Mouse (Mus musculus): Measurements from ENCODE around the gene Hemk1.

The Hemk1 gene

GRCm38 (mm10) chr9:107343146-107343943 is 5.2 kb upstream of the Hemk1 start:
- no peak for DNase-seq (ENCODE audit: low spot score in 2 of 2)

- DNase-seq (ENCODE audit: low spot score in 2 of 2), result no peak
These were observed 4.1 kb upstream of the Hemk1 start for GRCm38 (mm10) chr9:107342201-107342709.

GRCm38 (mm10) chr9:107340911-107341645 is 2.9 kb upstream of the Hemk1 start:
- DNase-seq (ENCODE audit: low spot score in 2 of 2), result no peak

- peak; percentile 87 to 88 for DNase-seq (ENCODE audit: low spot score in 2 of 2)
These were observed 2.2 kb upstream of the Hemk1 start, which contains the start of gene 6430571L13Rik for GRCm38 (mm10) chr9:107340267-107340859. TSS of gene 6430571L13Rik (plus strand) at chr9:107340602.

- DNase-seq (ENCODE audit: low spot score in 2 of 2), result no peak
These were observed 1.8 kb downstream of the Hemk1 start for GRCm38 (mm10) chr9:107336386-107336785.

GRCm38 (mm10) chr9:107335909-107336308 is 2.2 kb downstream of the Hemk1 start:
- DNase-seq (ENCODE audit: low spot score in 2 of 2), result peak; percentile 64 to 72

GRCm38 (mm10) chr9:107335046-107335445 is 3.1 kb downstream of the Hemk1 start:
- DNase-seq (ENCODE audit: low spot score in 2 of 2), result no peak

GRCm38 (mm10) chr9:107334356-107334755 is 3.8 kb downstream of the Hemk1 start:
- DNase-seq (ENCODE audit: low spot score in 2 of 2), result peak; percentile 57 to 61

- DNase-seq (ENCODE audit: low spot score in 2 of 2), result no peak
These were observed 4.5 kb downstream of the Hemk1 start for GRCm38 (mm10) chr9:107333686-107334085.

- no peak for DNase-seq (ENCODE audit: low spot score in 2 of 2)
These were observed 7.4 kb downstream of the Hemk1 start for GRCm38 (mm10) chr9:107330791-107331190.

GRCm38 (mm10) chr9:107327879-107328620 is 10.1 kb downstream of the Hemk1 start:
- DNase-seq (ENCODE audit: low spot score in 2 of 2), result no peak

- no peak for DNase-seq (ENCODE audit: low spot score in 2 of 2)
These were observed 12.2 kb downstream of the Hemk1 start for GRCm38 (mm10) chr9:107325904-107326303.

GRCm38 (mm10) chr9:107324799-107325561 is 13.2 kb downstream of the Hemk1 start:
- DNase-seq (ENCODE audit: low spot score in 2 of 2), result no peak

GRCm38 (mm10) chr9:107323558-107323957 is 14.6 kb downstream of the Hemk1 start:
- no peak for DNase-seq (ENCODE audit: low spot score in 2 of 2)

- no peak for DNase-seq (ENCODE audit: low spot score in 2 of 2)
These were observed 15.6 kb downstream of the Hemk1 start for GRCm38 (mm10) chr9:107322461-107323050.

GRCm38 (mm10) chr9:107315791-107316190 is 22.4 kb downstream of the Hemk1 start:
- no peak for DNase-seq (ENCODE audit: low spot score in 2 of 2)

GRCm38 (mm10) chr9:107313926-107314325 is 24.2 kb downstream of the Hemk1 start:
- DNase-seq (ENCODE audit: low spot score in 2 of 2), result no peak

GRCm38 (mm10) chr9:107312811-107313584 is 25.2 kb downstream of the Hemk1 start:
- DNase-seq (ENCODE audit: low spot score in 2 of 2), result peak; percentile 62 to 69

GRCm38 (mm10) chr9:107309600-107309999 is 28.6 kb downstream of the Hemk1 start:
- no peak for DNase-seq (ENCODE audit: low spot score in 2 of 2)

- DNase-seq (ENCODE audit: low spot score in 2 of 2), result no peak
These were observed 29.0 kb downstream of the Hemk1 start for GRCm38 (mm10) chr9:107309171-107309570.

All from spleen, postnatal 36 days (tissue).